Mouse (Mus musculus): ENCODE data around the gene 1700019D03Rik. TPM values are rescaled to one million over a fixed set of nuclear protein-coding genes. Genes with fewer than 3 reads are reported as not detected.

Gene 1700019D03Rik
- polyA plus RNA-seq (2012), result not detected in 2 replicates

DNA sequence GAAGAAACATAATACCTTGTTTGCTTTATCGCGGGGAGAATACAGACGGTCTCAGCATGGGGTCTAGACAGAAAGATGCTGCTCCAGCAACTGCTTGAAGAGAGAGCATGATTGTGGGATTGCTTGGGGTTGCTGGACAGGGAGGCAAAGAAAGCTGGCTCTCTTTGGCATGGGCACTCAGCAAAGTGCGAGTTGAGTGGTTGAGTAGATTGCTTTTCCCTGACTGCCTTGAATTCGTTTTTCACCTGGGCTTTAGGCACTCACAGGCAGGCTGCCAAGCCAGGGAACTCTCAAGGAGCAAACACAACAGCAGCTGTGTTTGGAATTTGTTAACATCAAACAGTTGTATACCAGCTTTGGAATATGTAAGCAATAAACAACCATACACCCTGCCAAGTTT is at the start of gene 1700019D03Rik:
TSS of gene 1700019D03Rik (minus strand) at position 101 of the 400 bp plus-strand sequence.
- no peak for TF ChIP-seq GATA1 (IDR thresholded peaks at IDR 0.05; ENCODE audit: low read length)

DNA sequence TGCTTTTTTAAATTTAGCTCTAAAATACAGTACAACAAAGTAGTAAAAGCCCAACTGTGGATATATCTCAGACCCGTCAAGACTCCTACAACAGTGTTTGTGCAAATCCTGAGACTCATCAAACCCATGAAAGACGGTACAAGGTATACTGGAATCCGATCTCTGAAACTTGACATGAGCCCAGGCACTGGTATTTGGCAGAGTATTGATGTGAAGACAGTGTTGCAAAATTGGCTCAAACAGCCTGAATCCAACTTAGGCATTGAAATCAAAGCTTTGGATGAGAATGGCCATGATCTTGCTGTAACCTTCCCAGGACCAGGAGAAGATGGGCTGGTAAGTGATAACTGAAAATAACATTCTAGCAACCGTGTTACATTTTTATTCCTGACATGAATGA is 43.9 kb upstream of the 1700019D03Rik start:
- TF ChIP-seq GATA1 (IDR thresholded peaks at IDR 0.05; ENCODE audit: low read length), result no peak

DNA sequence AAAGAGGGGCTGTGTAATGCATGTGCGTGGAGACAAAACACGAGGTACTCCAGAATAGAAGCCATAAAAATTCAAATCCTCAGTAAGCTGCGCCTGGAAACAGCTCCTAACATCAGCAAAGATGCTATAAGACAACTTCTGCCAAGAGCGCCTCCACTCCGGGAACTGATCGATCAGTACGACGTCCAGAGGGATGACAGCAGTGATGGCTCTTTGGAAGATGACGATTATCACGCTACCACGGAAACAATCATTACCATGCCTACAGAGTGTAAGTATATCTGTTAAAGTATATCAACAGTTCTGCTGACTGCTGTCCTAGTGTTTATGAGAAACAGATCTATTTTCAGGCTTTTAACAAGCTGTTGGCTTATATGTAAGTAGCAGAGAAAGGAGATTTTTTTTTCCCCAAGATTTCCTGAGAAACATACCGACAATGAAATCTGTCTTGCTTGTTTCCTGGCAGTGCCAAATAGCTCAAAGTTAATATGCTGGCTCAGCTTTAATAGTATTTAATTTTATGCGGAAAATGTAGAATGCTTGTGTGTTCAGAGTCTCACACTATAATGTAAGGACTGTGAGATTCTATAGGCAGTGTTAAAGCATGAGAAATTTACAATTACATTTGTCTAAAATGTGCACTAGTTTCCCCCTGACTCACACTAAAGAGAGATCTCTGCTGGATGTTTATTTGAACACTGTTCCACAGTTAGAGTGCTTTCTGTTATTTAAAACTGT is 42.1 kb upstream of the 1700019D03Rik start:
- no peak for TF ChIP-seq GATA1 (IDR thresholded peaks at IDR 0.05; ENCODE audit: low read length)

DNA sequence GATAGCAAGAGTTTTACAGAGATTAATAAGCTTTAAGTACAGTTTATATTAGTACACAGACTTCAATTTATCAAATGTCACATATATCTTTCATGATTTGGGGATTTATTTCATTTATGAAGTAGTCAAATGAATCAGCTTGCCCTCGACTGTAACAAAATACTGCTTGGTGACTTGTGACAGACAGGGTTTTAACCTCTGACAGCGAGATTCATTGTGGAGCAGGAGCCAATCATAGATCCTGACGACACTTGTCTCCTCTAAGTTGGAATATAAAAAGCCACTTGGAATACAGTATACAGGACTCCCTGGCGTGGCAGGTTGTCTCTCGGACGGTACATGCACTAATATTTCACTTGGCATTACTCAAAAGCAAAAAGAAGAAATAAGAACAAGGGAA is 41.4 kb upstream of the 1700019D03Rik start, which contains the start of gene Mstn:
TSS of gene Mstn (plus strand) at position 301 of the 400 bp plus-strand sequence.
- no peak for TF ChIP-seq GATA1 (IDR thresholded peaks at IDR 0.05; ENCODE audit: low read length)

GRCm38 (mm10) chr1:53060499-53060898 is 40.5 kb upstream of the 1700019D03Rik start:
- no peak for TF ChIP-seq GATA1 (IDR thresholded peaks at IDR 0.05; ENCODE audit: low read length)

DNA sequence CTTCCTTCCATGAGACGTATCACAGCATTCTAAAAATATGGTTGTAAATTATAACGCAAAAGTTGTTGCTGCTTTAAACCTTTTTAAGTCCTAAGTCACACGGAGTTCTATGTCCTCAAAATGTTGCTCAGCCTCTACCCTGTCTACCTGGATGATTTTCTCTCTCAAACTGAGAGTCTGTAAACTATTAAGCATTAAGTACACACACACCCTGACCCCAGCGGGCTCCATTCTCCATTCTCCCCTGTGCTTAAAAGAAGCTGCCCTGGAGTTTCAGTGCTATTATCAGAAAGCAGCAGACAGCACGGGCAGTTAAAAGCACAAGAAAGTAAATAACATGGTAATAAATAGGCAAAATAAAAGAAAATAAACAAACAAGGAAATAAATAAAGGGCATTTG is 39.1 kb upstream of the 1700019D03Rik start:
- no peak for TF ChIP-seq GATA1 (IDR thresholded peaks at IDR 0.05; ENCODE audit: low read length)

DNA sequence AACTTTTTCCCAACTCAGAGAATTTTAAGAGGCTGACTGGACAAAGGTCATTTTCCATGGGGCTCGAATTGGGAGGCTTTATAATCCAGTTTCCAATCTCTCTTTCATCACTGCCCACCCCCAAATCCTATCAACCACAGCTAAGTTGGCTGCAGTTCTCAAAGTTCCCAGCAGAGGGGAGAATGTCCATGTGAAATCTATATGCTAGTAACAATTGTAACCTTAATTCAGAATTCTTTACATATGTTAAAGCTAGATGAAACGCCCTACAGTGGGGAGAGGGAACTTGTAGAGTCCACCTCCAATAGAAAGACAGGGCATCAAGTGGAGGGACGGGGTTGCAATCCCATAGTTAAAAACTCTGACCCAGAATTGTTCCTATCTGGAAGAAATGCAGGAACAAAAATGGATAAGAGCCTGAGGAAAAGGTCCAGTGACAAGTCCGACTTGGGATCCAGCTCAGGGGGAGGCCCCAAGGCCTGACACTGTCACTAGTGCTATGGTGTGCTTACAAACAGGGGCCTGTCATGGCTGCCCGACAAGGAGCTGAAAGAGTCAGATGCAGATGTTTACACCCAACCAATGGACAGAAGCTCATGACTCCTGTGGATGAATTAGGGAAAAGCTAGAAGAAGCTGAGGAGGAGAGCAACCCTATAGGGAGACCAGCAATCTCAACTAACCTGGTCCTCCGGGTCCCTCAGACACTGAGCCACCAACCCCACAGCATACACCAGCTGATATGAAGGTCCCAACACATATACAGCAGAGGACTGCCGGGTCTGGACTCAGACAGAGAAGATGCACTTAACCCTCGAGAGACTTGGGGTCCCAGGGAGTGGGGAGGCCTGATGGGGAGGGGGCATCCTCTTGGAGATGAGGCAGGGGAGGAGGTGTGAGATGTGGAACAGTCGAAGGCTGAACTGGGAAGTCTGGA is 33.4 kb upstream of the 1700019D03Rik start:
- no peak for TF ChIP-seq GATA1 (IDR thresholded peaks at IDR 0.05; ENCODE audit: low read length)

- TF ChIP-seq GATA1 (IDR thresholded peaks at IDR 0.05; ENCODE audit: low read length), result no peak
Observed at GRCm38 (mm10) chr1:53049763-53050427, 29.9 kb upstream of the 1700019D03Rik start.

GRCm38 (mm10) chr1:53037443-53037871 is 17.5 kb upstream of the 1700019D03Rik start:
- no peak for TF ChIP-seq GATA1 (IDR thresholded peaks at IDR 0.05; ENCODE audit: low read length)

GRCm38 (mm10) chr1:53032550-53032949 is 12.6 kb upstream of the 1700019D03Rik start:
- no peak for TF ChIP-seq GATA1 (IDR thresholded peaks at IDR 0.05; ENCODE audit: low read length)

- TF ChIP-seq GATA1 (IDR thresholded peaks at IDR 0.05; ENCODE audit: low read length), result no peak
Observed at GRCm38 (mm10) chr1:53018746-53019505, 1.1 kb downstream of the 1700019D03Rik start.

- TF ChIP-seq GATA1 (IDR thresholded peaks at IDR 0.05; ENCODE audit: low read length), result no peak
Observed at GRCm38 (mm10) chr1:53015606-53016005, 4.4 kb downstream of the 1700019D03Rik start.

DNA sequence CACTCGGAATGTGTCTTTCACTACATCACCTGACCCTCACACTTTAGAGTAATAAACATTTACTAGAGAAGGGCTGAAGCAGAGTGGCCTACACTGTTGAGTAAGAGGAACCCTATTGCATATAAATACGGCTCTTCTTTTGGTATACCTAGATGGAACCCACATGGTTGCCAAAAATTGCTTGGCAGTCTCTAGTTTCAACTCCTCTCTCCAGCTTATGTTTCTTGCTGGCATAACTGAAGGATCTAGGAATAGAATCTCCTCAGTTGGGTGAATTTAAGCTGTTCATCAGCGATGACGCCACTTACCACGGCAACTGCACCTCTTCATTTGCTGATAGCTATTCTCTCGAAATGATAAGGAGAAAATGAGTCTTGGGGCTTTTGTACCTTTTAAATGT is 5.3 kb downstream of the 1700019D03Rik start:
- TF ChIP-seq GATA1 (IDR thresholded peaks at IDR 0.05; ENCODE audit: low read length), result no peak

DNA sequence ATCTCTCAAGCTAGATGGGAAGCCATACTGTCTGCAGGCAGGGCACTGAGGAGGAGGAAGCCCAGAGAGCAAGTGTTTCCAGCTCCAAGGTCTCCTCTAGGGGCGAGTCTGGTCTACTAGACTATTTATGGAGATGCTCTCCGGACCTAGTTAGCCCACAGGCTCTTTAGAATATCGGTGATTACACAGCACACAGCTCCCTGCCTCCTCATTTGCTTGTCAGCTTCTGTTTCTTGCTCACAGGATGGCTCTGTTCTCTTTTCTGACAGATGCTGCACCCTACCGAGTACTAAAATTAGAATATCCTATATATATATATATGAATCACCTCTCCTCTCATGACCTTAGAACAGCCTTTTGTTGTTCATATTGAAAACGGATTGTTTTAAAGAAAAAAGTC is 33.3 kb downstream of the 1700019D03Rik start:
- TF ChIP-seq GATA1 (IDR thresholded peaks at IDR 0.05; ENCODE audit: low read length), result no peak

DNA sequence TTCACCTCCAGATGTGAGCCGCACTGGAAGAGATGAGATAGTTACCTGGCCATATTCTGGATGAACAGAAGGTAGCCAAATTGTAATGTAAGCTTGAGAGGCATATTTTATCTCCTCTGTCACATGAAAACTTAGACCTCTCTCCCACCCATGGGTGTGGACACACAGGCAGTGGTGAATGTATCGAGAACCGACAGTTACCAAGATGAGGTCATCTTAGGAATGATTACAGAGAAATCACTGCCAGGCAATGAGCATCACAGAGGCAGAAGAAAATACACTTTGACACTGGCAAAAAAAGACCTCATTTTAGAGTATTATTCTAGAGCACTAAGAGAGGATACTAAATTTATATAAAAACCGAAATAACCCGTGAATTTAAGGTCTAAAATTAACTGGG is 46.8 kb downstream of the 1700019D03Rik start:
- no peak for TF ChIP-seq GATA1 (IDR thresholded peaks at IDR 0.05; ENCODE audit: low read length)
